Mouse (Mus musculus): ENCODE measurements around the gene Cadm4. TPM values are rescaled to one million over a fixed set of nuclear protein-coding genes. Genes with fewer than 3 reads are reported as not detected.
A peak's percentile ranks its signal among the peaks of the same experiment; 100 is the strongest.

Gene Cadm4
- polyA plus RNA-seq, 1 experiment from 2014 or later, result 26.3 TPM

- Histone ChIP-seq H3K36me3 (ENCODE audit: control insufficient read depth, insufficient read depth, low read length) (no peaks in the 10 kb centered on the region), H3K9ac (ENCODE audit: low read length) (no peak overlapping the region), H3K9me3 (replicated peaks; ENCODE audit: control insufficient read depth, low read length) (no peaks in the 10 kb centered on the region), H3K27me3 (replicated peaks; ENCODE audit: control insufficient read depth, insufficient read depth, low read length) (no peaks in the 10 kb centered on the region), H3K4me1 (ENCODE audit: control insufficient read depth, insufficient read depth, low read length) (no peaks in the 10 kb centered on the region), H3K4me3 (ENCODE audit: low read depth, low read length) (no peak overlapping the region), H3K27ac (ENCODE audit: low read depth, low read length) (no peak overlapping the region), H3K4me2 (ENCODE audit: low read length) (no peak overlapping the region)
- DNase-seq (ENCODE audit: low spot score) (peak; percentile 69), ATAC-seq (peak; percentile 83)
- WGBS, result 43% methylated on average over 10 of the region's 10 CpGs
Observed at GRCm38 (mm10) chr7:24473913-24474529, 7.8 kb upstream of the Cadm4 start.

GRCm38 (mm10) chr7:24474811-24475506 is 6.9 kb upstream of the Cadm4 start:
- Histone ChIP-seq H3K27ac (ENCODE audit: low read depth, low read length) (no peak overlapping the region), H3K9me3 (replicated peaks; ENCODE audit: control insufficient read depth, low read length) (no peaks in the 10 kb centered on the region), H3K27me3 (replicated peaks; ENCODE audit: control insufficient read depth, insufficient read depth, low read length) (no peaks in the 10 kb centered on the region), H3K4me3 (ENCODE audit: low read depth, low read length) (no peak overlapping the region), H3K36me3 (ENCODE audit: control insufficient read depth, insufficient read depth, low read length) (no peaks in the 10 kb centered on the region), H3K4me1 (ENCODE audit: control insufficient read depth, insufficient read depth, low read length) (0 out of 2 replicates have a peak, but pooled peaks cover 3% of the 10 kb centered on the region), H3K9ac (ENCODE audit: low read length) (no peak overlapping the region), H3K4me2 (ENCODE audit: low read length) (no peak overlapping the region)
- WGBS, result 32% methylated on average over 21 of the region's 21 CpGs
- peak; percentile 14 for DNase-seq (ENCODE audit: low spot score)
- no peak for ATAC-seq

- no peak overlapping the region for H3K27ac ChIP-seq (ENCODE audit: low read depth, low read length)
- 86% methylated on average over 8 of the region's 8 CpGs for WGBS
- no peak for DNase-seq (ENCODE audit: low spot score)
Observed at GRCm38 (mm10) chr7:24476338-24476737, 5.5 kb upstream of the Cadm4 start.

GRCm38 (mm10) chr7:24476856-24477255 is 5.0 kb upstream of the Cadm4 start:
- H3K4me1 ChIP-seq (ENCODE audit: control insufficient read depth, insufficient read depth, low read length), result peaks cover 6% of the 10 kb centered on the region; the same call in 1 of the 2 replicates
- no peak overlapping the region for H3K4me2 ChIP-seq (ENCODE audit: low read length)
- no peak overlapping the region for H3K4me3 ChIP-seq (ENCODE audit: low read depth, low read length)
- ATAC-seq (no peak), DNase-seq (ENCODE audit: low spot score) (no peak)
- no peak overlapping the region for H3K27ac ChIP-seq (ENCODE audit: low read depth, low read length)
- H3K9ac ChIP-seq (ENCODE audit: low read length), result no peak overlapping the region
- no peaks in the 10 kb centered on the region for H3K36me3 ChIP-seq (ENCODE audit: control insufficient read depth, insufficient read depth, low read length)
- no peaks in the 10 kb centered on the region for H3K27me3 ChIP-seq (replicated peaks; ENCODE audit: control insufficient read depth, insufficient read depth, low read length)
- 87% methylated on average over 7 of the region's 7 CpGs for WGBS
- no peaks in the 10 kb centered on the region for H3K9me3 ChIP-seq (replicated peaks; ENCODE audit: control insufficient read depth, low read length)

More at GRCm38 (mm10) chr7:24476338-24476737, 5.5 kb upstream of the Cadm4 start:
- ATAC-seq, result no peak
- H3K27me3 ChIP-seq (replicated peaks; ENCODE audit: control insufficient read depth, insufficient read depth, low read length), result no peaks in the 10 kb centered on the region
- peaks cover 5% of the 10 kb centered on the region; the same call in 1 of the 2 replicates for H3K4me1 ChIP-seq (ENCODE audit: control insufficient read depth, insufficient read depth, low read length)
- H3K9me3 ChIP-seq (replicated peaks; ENCODE audit: control insufficient read depth, low read length), result no peaks in the 10 kb centered on the region
- no peak overlapping the region for H3K9ac ChIP-seq (ENCODE audit: low read length)
- no peak overlapping the region for H3K4me2 ChIP-seq (ENCODE audit: low read length)
- no peak overlapping the region for H3K4me3 ChIP-seq (ENCODE audit: low read depth, low read length)
- H3K36me3 ChIP-seq (ENCODE audit: control insufficient read depth, insufficient read depth, low read length), result no peaks in the 10 kb centered on the region

- no peak for ATAC-seq
- Histone ChIP-seq H3K9me3 (replicated peaks; ENCODE audit: control insufficient read depth, low read length) (no peaks in the 10 kb centered on the region), H3K27me3 (replicated peaks; ENCODE audit: control insufficient read depth, insufficient read depth, low read length) (no peaks in the 10 kb centered on the region), H3K4me2 (ENCODE audit: low read length) (no peak overlapping the region), H3K36me3 (ENCODE audit: control insufficient read depth, insufficient read depth, low read length) (no peaks in the 10 kb centered on the region), H3K9ac (ENCODE audit: low read length) (no peak overlapping the region), H3K4me3 (ENCODE audit: low read depth, low read length) (no peak overlapping the region), H3K4me1 (ENCODE audit: control insufficient read depth, insufficient read depth, low read length) (peaks cover 11% of the 10 kb centered on the region; the same call in 1 of the 2 replicates), H3K27ac (ENCODE audit: low read depth, low read length) (no peak overlapping the region)
- 87% methylated on average over 5 of the region's 5 CpGs for WGBS
- no peak for DNase-seq (ENCODE audit: low spot score)
Observed at GRCm38 (mm10) chr7:24478911-24479310, 2.9 kb upstream of the Cadm4 start.

GRCm38 (mm10) chr7:24479685-24480084 is 2.1 kb upstream of the Cadm4 start:
- no peak for ATAC-seq
- Histone ChIP-seq H3K9me3 (replicated peaks; ENCODE audit: control insufficient read depth, low read length) (no peaks in the 10 kb centered on the region), H3K4me2 (ENCODE audit: low read length) (no peak overlapping the region), H3K36me3 (ENCODE audit: control insufficient read depth, insufficient read depth, low read length) (no peaks in the 10 kb centered on the region), H3K4me3 (ENCODE audit: low read depth, low read length) (no peak overlapping the region), H3K27me3 (replicated peaks; ENCODE audit: control insufficient read depth, insufficient read depth, low read length) (no peaks in the 10 kb centered on the region), H3K9ac (ENCODE audit: low read length) (no peak overlapping the region), H3K27ac (ENCODE audit: low read depth, low read length) (no peak overlapping the region), H3K4me1 (ENCODE audit: control insufficient read depth, insufficient read depth, low read length) (peaks cover 18% of the 10 kb centered on the region)
- DNase-seq (ENCODE audit: low spot score), result no peak
- WGBS, result 83% methylated on average over 2 of the region's 2 CpGs

GRCm38 (mm10) chr7:24480121-24480941 is 1.5 kb upstream of the Cadm4 start:
- WGBS, result 54% methylated on average over 18 of the region's 18 CpGs
- Histone ChIP-seq H3K9ac (ENCODE audit: low read length) (no peak overlapping the region), H3K27ac (ENCODE audit: low read depth, low read length) (no peak overlapping the region), H3K27me3 (replicated peaks; ENCODE audit: control insufficient read depth, insufficient read depth, low read length) (no peaks in the 10 kb centered on the region), H3K9me3 (replicated peaks; ENCODE audit: control insufficient read depth, low read length) (no peaks in the 10 kb centered on the region), H3K4me3 (ENCODE audit: low read depth, low read length) (peak overlapping the region; percentile 75), H3K36me3 (ENCODE audit: control insufficient read depth, insufficient read depth, low read length) (no peaks in the 10 kb centered on the region), H3K4me1 (ENCODE audit: control insufficient read depth, insufficient read depth, low read length) (peaks cover 20% of the 10 kb centered on the region), H3K4me2 (ENCODE audit: low read length) (peak overlapping the region; percentile 90)
- DNase-seq (ENCODE audit: low spot score) (peak; percentile 34), ATAC-seq (no peak)

GRCm38 (mm10) chr7:24480986-24481473 is 793 bp upstream of the Cadm4 start:
- ATAC-seq (peak; percentile 54), DNase-seq (ENCODE audit: low spot score) (no peak)

More at GRCm38 (mm10) chr7:24480986-24481473, 793 bp upstream of the Cadm4 start:
- H3K36me3 ChIP-seq (ENCODE audit: control insufficient read depth, insufficient read depth, low read length), result no peaks in the 10 kb centered on the region
- peaks cover 27% of the 10 kb centered on the region for H3K4me1 ChIP-seq (ENCODE audit: control insufficient read depth, insufficient read depth, low read length)
- H3K9ac ChIP-seq (ENCODE audit: low read length), result peak overlapping the region; percentile 95
- WGBS, result 11% methylated on average over 14 of the region's 14 CpGs
- H3K27me3 ChIP-seq (replicated peaks; ENCODE audit: control insufficient read depth, insufficient read depth, low read length), result no peaks in the 10 kb centered on the region
- 0 out of 2 replicates have a peak overlapping the region, but pooled peaks have one; percentile 80 for H3K27ac ChIP-seq (ENCODE audit: low read depth, low read length)
- peak overlapping the region; percentile 75 for H3K4me3 ChIP-seq (ENCODE audit: low read depth, low read length)
- H3K9me3 ChIP-seq (replicated peaks; ENCODE audit: control insufficient read depth, low read length), result no peaks in the 10 kb centered on the region
- peak overlapping the region; percentile 90 for H3K4me2 ChIP-seq (ENCODE audit: low read length)
